Mouse (Mus musculus) central nervous system, embryonic 11.5 days (tissue): ENCODE data around the gene Apba2. TPM values are rescaled to one million over a fixed set of nuclear protein-coding genes. Genes with fewer than 3 reads are reported as not detected.

Experiments
- polyA plus RNA-seq: library from polyadenylated mRNA; depleted of rRNA; stranded (reverse); fragments of >200 nt; gene quantifications from 2 replicates; pipeline ENCODE4 v1.2.3, GENCODE M21; 2012; rRNA removed

Apba2 gene
- polyA plus RNA-seq: 50.1 and 67.1 TPM in 2 replicates

DNA sequence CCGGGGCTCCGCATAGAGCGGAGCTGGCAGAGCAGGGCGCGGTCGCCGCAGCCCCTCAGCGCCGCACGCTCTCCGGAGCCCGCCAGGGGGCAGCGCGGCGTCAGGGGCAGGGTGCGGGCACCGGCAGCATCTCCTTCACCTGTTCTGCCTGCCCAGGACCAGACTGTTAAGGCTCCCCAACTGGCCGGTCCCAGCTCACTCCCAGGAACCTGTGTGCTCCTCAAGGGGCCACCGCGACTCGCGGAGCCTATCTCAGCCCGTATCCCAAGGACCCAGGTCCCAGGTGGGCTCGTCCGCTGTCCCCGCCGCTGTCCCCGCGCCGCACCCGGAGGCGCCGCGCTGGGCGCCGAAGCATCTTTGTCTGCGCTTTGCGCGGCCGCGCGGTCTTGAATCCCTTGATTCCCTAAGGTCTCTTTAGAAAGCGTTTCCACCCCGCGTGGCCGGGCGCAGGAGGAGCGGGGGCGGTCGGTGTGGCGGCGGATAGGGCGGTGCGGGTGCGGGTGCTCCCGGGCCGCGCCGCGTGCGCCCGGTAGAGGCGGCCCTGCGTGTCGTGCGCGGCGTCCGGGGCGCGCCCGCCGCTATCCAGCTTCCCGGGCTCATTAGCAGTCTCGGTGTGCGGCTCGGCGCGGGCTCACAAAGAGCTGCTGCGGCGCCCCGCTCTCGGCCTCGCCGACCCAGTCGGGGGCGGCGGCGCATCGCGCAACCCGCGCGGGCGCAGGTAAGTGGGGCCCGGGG lies at the start of gene Apba2:
Gene Apba2 (plus strand): TSS at position 171 of the 735 bp plus-strand sequence.

Other genes with a start within 250 kb of the Apba2 start
- 8.3 and 9.3 TPM in 2 replicates for gene Mtmr10, start 214.1 kb upstream of the Apba2 start, polyA plus RNA-seq
- 5.6 and 6.7 TPM in 2 replicates for gene Fan1, start 127.6 kb upstream of the Apba2 start, polyA plus RNA-seq
- gene Mphosph10, start 109.4 kb upstream of the Apba2 start, polyA plus RNA-seq: 33.7 and 58.1 TPM in 2 replicates
- 30.4 and 35.2 TPM in 2 replicates for gene Mcee, start 109.1 kb upstream of the Apba2 start, polyA plus RNA-seq